Mouse (Mus musculus): ENCODE measurements around the gene Dhrs11. TPM values are rescaled to one million over a fixed set of nuclear protein-coding genes. Genes with fewer than 3 reads are reported as not detected.

Gene Dhrs11
- total and polyA plus RNA-seq, 2 experiments from 2014 or later, result 7.8 to 8.3 TPM

DNA sequence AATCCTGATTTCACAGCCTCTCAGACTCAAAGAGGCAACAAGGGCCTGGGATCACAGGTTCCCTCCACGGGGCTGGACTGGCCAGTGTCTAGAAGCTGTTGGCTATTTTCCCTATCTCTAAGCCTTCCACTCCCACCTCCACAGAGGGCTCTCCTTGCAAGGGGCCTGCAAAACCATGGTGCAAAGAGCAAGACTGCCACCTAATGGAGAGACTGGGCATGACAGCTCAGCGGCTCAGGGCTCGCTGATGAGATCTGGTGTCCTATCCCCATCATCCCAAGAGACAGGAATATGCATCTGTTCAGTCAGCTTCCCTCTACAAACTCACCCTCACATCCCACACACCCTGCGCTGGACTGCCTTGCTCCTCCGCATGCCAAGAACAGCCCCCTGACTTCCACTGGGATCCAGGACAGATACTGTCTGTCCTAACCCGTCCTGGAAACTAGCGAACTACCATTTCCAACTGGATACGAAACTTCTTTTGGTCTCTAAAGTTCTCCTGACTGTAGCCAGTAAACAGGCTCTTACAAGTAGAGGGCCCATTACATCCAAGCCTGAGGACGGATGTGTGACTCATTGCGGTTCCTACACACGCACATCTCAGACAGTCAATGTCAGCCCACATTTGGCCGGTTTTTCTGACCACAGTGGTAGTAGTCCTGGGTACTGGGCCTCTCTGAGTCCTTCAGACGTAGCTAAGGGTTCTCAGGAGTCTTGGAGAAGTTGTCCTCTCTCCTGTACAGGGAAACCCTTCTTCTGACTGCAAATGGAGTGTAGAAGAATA is 14.9 kb downstream of the Dhrs11 start:
- Histone ChIP-seq H3K9ac (no peak overlapping the region), H3K27me3 (ENCODE audit: insufficient read depth, low read length) (no peaks in the 10 kb centered on the region), H3K4me3 (ENCODE audit: low read depth, low read length) (no peak overlapping the region), H3K4me2 (ENCODE audit: low read depth) (no peak overlapping the region), H3K9me3 (ENCODE audit: low read length) (no peaks in the 10 kb centered on the region), H3K36me3 (ENCODE audit: insufficient read depth) (no peaks in the 10 kb centered on the region), H3K27ac (ENCODE audit: low read depth, low read length) (no peak overlapping the region), H3K4me1 (ENCODE audit: insufficient read depth) (0 out of 2 replicates have a peak, but pooled peaks cover 3% of the 10 kb centered on the region)
- ATAC-seq (peak; percentile 25; the same call in 1 of the 2 replicates), DNase-seq (peak; percentile 85)
- WGBS, result 58% methylated on average over 13 of the region's 13 CpGs
- TF ChIP-seq CTCF (IDR thresholded peaks at IDR 0.05; ENCODE audit: low read depth), result peak; percentile 97

DNA sequence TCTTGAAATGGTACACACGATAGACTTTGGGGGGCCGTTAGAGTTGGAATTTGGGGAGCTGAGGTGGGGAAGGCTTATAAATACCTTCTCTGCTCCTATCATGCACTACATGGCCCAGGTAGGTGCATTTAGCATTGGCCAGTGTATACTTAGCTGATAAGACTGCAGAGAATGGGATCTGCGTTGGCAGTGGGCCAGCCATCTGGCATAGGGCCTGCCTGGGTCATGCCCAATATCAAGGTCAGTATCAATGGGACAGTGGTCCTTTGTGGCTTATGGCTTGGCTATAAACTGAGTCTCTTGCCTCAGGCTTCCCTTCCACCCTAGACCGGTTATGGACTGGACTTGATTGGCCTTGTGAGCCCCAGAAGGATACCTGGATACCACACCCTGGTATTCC is 24.4 kb downstream of the Dhrs11 start:
- H3K27ac ChIP-seq (ENCODE audit: low read depth, low read length), result no peak overlapping the region
- H3K27me3 ChIP-seq (ENCODE audit: insufficient read depth, low read length), result no peaks in the 10 kb centered on the region
- DNase-seq, result no peak
- no peak overlapping the region for H3K4me2 ChIP-seq (ENCODE audit: low read depth)
- no peak for TF ChIP-seq CTCF (IDR thresholded peaks at IDR 0.05; ENCODE audit: low read depth)
- no peaks in the 10 kb centered on the region for H3K36me3 ChIP-seq (ENCODE audit: insufficient read depth)
- H3K4me1 ChIP-seq (ENCODE audit: insufficient read depth), result no peaks in the 10 kb centered on the region
- no peaks in the 10 kb centered on the region for H3K9me3 ChIP-seq (ENCODE audit: low read length)
- H3K9ac ChIP-seq, result no peak overlapping the region
- no peak overlapping the region for H3K4me3 ChIP-seq (ENCODE audit: low read depth, low read length)
- ATAC-seq, result no peak
- 93% methylated on average over 4 of the region's 4 CpGs for WGBS

DNA sequence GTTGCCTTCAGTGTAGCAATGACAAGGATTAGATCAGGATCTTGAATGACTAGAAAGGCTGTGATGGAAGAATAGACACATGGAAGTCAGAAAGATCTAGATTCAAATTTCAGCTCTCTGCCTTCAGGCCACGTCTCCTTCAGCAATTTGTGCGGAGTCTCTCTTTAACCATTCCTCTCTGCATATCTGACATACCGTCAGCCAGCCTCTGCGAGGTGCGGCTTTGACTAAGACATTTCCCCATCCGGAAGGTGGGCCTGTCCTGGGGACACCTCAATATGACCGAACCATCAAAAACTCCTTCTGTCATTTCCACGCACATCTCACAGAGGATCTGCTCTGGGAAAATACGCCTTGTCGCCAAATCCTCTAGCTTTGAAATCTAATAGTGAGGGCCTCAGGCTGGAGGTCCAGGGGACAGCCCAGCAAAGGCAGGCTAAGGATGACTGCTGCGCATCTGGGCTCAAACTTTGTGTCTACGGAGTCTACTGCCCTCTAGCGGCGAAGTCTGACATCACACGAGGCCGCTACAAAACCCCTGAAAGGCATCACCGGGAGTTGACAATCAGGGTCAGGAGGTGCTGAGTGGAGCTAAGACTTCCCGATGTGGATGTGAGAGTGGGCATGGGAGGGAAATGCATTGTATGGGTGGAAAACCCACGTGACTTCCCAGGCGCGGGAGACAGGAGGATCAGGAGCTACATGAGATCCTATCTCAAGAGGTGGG is 31.0 kb downstream of the Dhrs11 start:
- no peaks in the 10 kb centered on the region for H3K9me3 ChIP-seq (ENCODE audit: low read length)
- H3K4me3 ChIP-seq (ENCODE audit: low read depth, low read length), result no peak overlapping the region
- no peaks in the 10 kb centered on the region for H3K27me3 ChIP-seq (ENCODE audit: insufficient read depth, low read length)
- H3K36me3 ChIP-seq (ENCODE audit: insufficient read depth), result no peaks in the 10 kb centered on the region
- 21% methylated on average over 21 of the region's 21 CpGs for WGBS
- no peak overlapping the region for H3K9ac ChIP-seq
- TF ChIP-seq CTCF (IDR thresholded peaks at IDR 0.05; ENCODE audit: low read depth), result peak; percentile 97
- H3K4me2 ChIP-seq (ENCODE audit: low read depth), result no peak overlapping the region
- DNase-seq (peak; percentile 90), ATAC-seq (peak; percentile 34; the same call in 1 of the 2 replicates)
- no peak overlapping the region for H3K27ac ChIP-seq (ENCODE audit: low read depth, low read length)
- no peaks in the 10 kb centered on the region for H3K4me1 ChIP-seq (ENCODE audit: insufficient read depth)

DNA sequence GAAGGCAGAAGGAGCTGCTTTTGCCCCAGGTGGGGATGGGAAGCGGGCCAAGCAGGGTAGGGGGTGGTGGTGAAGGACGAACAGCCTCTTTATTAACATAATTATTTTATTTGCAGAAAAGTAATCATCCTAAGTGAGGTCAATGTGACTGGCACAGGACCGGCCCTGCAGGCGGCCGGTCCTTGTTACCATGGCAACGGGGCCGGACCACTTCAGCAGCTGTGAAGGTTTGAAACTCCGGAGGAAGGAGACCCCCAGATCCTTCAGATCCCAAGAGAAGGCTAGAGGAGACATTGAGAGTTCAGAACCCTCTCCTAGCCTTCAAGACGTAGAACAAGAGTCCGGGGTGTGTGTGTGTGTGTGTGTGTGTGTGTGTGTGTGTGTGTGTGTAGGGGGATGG is 31.8 kb downstream of the Dhrs11 start:
- no peaks in the 10 kb centered on the region for H3K9me3 ChIP-seq (ENCODE audit: low read length)
- WGBS, result 26% methylated on average over 10 of the region's 10 CpGs

DNA sequence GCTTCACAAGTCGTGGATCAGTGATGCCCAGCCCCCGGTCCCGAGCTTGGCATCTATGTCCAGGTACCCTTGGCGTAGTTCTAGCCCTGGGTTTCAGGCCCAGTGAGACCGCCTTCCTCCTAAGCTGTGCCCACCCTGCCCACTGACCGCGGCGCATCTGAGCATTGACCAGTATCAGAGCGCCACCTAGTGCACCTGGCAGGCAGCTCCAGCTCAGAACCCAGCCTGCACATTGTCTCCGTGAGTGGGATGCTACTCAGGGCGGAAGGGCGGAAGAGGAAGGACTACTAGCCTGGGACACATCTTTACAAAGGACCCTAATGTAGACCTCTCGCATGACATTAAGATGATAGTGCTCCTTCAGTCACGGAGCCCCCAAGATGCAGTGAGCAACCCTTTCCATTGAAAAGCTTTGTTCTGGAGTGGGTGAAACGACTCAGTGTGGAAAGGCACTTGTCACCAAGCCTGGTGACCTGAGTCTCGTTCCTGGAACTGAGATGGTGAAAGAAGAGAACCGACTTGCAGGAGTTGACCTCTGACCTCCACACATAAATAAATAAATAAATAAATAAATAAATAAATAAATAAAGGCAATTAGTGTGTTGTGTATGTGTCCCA is 34.2 kb downstream of the Dhrs11 start:
- 5% methylated on average over 17 of the region's 17 CpGs for WGBS
- TF ChIP-seq CTCF (IDR thresholded peaks at IDR 0.05; ENCODE audit: low read depth), result peak; percentile 100
- peak; percentile 92 for DNase-seq
- Histone ChIP-seq H3K4me3 (ENCODE audit: low read depth, low read length) (peak overlapping the region; percentile 24), H3K4me2 (ENCODE audit: low read depth) (peak overlapping the region; percentile 44), H3K9me3 (ENCODE audit: low read length) (no peaks in the 10 kb centered on the region), H3K4me1 (ENCODE audit: insufficient read depth) (no peaks in the 10 kb centered on the region), H3K27me3 (ENCODE audit: insufficient read depth, low read length) (no peaks in the 10 kb centered on the region; the same call in 1 of the 2 replicates), H3K9ac (peak overlapping the region; percentile 47), H3K36me3 (ENCODE audit: insufficient read depth) (no peaks in the 10 kb centered on the region), H3K27ac (ENCODE audit: low read depth, low read length) (no peak overlapping the region)
- ATAC-seq, result peak; percentile 94

More for the DNA sequence above, 31.8 kb downstream of the Dhrs11 start:
- Histone ChIP-seq H3K4me1 (ENCODE audit: insufficient read depth) (no peaks in the 10 kb centered on the region), H3K27me3 (ENCODE audit: insufficient read depth, low read length) (no peaks in the 10 kb centered on the region), H3K4me2 (ENCODE audit: low read depth) (no peak overlapping the region), H3K27ac (ENCODE audit: low read depth, low read length) (no peak overlapping the region), H3K9ac (no peak overlapping the region), H3K4me3 (ENCODE audit: low read depth, low read length) (no peak overlapping the region), H3K36me3 (ENCODE audit: insufficient read depth) (no peaks in the 10 kb centered on the region)
- no peak for DNase-seq
- no peak for ATAC-seq
- no peak for TF ChIP-seq CTCF (IDR thresholded peaks at IDR 0.05; ENCODE audit: low read depth)

DNA sequence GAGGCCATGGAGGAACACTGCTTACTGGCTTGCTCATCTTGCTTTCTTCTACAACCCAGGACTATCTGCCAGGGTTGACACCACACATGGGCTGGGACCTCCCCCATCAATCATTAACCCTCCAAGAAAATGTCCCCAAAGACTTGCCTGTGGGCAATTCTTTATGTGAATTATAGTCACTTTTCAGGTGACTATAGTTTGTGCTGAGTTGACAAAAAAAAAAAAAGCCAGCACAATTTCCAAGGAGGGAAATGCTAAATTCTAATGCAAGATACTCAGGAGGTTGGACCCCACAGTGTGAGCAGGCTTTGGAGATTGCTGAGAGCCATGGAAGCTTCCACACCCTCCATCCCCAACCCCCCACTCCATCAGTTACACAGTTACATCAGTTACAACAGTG is 35.2 kb downstream of the Dhrs11 start:
- Histone ChIP-seq H3K27ac (ENCODE audit: low read depth, low read length) (no peak overlapping the region), H3K4me1 (ENCODE audit: insufficient read depth) (no peaks in the 10 kb centered on the region), H3K9ac (no peak overlapping the region), H3K4me3 (ENCODE audit: low read depth, low read length) (no peak overlapping the region), H3K36me3 (ENCODE audit: insufficient read depth) (no peaks in the 10 kb centered on the region), H3K9me3 (ENCODE audit: low read length) (no peaks in the 10 kb centered on the region), H3K4me2 (ENCODE audit: low read depth) (no peak overlapping the region), H3K27me3 (ENCODE audit: insufficient read depth, low read length) (peaks cover 3% of the 10 kb centered on the region; the same call in 1 of the 2 replicates)
- DNase-seq (no peak), ATAC-seq (no peak)
- no peak for TF ChIP-seq CTCF (IDR thresholded peaks at IDR 0.05; ENCODE audit: low read depth)
